Mouse (Mus musculus) telencephalon, adult 2 months (tissue): Measurements from ENCODE around the gene Fshr.
A peak's percentile ranks its signal among the peaks of the same experiment; 100 is the strongest.

Experiments used
- DNase-seq: peaks from one replicate; pipeline ENCODE4 v3.0.0-alpha.2; 2011; ENCODE audit warnings: low read depth, low spot score

The Fshr gene

DNA sequence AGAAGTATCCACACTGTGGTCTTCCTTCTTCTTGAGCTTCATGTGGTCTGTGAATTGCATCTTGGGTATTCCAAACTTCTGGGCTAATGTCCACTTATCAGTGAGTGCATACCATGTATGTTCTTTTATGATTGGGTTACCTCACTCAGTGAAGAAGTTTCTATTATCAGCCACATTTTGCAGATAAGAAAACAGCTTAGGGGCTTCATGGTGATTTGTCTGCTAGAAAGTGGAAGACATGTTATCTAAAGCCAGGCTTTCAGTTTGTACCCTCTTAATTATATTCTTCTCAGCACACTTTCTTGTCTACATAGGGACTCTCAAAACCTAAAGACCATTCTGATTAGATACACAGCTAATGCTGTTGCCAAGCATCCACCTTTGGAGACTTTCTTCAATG lies 165.8 kb downstream of the Fshr start:
- no peak for DNase-seq

DNA sequence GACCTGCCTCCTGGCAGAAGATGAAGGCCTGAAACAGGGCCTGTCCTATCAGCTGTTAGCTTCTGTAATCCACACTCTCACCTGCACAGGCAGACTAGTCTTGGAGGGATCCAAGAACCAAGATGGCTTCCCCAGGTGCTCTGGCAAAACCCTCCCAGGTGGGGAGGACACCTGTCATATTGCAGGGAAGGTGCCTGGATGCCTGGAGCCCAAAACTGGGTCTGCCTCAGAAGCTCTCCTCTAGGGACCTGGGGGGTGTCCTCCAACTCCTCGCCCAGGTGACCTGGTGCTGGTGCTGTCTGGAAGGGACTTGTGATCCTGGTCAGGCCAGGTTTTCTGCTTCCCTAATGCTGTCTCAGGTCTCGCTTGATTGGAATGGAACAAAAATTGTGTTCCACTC lies 167.5 kb downstream of the Fshr start:
- no peak for DNase-seq

DNA sequence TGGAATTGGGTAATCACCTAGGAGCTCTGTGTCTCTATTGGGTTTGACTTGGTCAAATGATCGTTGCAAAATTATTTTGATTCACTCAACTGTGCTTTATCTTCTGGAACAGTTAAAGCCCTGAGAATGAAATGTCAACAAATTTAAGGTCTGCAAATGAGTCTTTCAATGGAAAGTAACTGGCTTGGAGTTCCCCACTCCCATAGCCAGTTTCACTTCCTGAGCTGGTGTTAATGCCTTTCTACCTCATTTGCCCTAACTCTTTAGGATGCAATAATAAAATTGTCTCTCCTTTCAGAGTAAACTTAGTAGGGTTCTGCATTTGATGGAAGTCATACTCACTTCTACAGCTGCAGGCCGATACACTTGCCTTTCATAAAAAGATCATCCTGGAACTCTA lies 181.0 kb downstream of the Fshr start:
- DNase-seq = no peak

DNA sequence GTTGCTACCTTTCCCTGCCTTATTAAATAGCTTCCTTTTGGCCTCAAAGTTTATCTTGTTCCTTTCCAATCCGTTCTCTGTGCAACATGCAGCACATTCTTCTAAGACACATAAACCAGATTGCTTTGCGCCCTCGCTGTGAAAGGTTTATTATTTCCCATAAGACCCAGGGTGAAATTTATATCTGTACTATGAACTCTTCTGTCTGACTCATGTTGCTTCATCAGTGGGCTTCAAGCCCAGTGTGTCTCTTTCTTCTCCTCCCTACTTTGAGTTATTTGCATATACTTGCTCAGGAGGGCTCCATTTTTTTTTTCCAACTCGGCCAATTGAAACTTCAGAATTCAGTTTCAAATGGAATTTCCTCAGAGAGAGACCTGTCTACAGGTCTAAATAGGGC lies 183.5 kb downstream of the Fshr start:
- no peak for DNase-seq

DNA sequence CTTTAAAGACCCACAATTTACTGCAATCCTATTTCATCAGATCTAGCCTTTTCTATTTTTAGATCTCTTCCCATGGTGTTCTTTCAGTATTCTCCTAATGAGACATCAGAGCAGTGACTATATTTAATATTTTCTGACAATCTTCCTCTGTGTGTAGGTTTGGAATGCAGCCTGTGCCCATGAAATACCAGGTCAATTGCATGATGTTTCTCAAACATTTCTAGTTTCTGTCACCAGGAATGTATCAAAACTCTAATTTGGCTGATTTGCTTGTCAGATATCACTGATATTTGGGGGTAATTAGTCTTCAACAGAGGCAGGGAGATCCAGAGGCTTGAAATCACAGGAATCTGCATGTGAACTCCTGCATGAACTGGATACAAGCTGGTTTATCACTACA lies 186.8 kb downstream of the Fshr start:
- no peak for DNase-seq

DNA sequence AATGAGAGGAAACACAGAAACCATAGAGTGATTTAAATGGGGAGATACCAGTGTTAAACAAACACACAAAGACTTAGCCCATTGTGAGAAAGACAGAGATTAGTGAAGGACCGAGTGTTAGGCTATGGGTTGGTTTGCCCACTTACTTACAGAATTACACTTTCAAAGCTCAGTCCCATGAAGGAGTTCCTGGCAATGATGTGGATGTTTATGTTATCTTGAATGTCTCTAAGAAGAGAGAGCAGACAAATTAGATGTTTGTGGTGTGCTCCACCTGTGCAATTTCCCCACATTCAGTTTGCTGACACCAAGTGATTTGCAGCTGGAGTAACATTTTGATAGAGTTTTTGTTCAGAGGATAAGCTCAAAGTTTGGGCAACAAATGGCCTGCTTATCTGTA lies 191.4 kb downstream of the Fshr start:
- no peak for DNase-seq

DNA sequence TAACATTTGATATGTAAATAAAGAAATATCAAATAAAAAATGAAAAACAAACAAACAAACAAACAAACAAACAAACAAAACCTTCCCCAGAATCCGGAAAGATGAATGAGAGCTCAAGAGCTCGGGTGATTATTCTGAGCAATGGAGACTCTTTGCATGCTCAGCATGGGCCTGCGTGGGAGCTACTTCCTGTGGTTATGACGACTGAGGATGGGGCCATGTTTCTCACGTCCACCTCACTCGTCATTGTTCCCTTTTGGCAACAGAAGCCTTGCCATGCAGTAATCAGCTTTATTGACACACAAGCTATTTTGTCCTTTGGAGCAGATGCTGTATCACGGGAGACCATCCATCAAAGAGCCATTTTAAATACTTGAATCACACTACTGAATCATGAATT lies 191.8 kb downstream of the Fshr start:
- DNase-seq = no peak

DNA sequence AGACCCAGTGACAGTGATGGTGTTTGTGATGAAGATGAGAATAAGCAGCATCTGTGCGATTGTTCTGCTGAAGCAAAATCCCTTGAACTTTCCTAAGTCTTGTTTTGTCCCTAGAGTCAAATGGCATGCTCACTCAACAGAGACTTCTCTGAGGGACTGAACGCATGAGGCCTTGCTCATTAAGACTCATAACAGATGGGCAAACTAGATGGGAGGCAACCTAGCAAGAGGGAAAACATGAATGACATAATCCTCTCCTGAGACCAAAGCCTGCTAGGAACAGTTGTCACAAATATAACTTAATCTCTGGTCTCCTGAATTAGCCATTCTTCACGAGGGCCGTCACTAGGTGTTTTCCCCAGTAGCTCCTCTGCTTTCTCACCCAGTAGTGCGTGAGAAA lies 194.5 kb downstream of the Fshr start:
- DNase-seq = no peak

DNA sequence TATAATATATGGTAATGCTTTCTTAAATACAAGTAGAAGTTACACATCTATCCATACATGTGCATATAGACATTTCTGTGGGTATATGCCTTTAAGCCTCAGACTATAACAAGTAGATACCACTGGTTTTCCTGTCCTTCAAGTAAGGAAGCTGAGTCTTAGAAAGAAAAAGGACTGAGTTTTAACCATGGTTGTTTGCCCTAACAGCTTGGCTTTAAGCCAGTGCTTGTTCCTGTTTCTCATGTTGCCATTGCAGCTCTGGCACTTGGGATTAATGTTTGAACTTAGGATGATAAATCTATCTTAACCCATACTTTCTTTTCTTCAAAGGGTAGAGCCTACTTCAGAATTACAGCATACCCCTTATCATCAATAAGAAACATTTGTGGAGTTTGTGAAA lies 200.6 kb downstream of the Fshr start:
- DNase-seq = no peak

DNA sequence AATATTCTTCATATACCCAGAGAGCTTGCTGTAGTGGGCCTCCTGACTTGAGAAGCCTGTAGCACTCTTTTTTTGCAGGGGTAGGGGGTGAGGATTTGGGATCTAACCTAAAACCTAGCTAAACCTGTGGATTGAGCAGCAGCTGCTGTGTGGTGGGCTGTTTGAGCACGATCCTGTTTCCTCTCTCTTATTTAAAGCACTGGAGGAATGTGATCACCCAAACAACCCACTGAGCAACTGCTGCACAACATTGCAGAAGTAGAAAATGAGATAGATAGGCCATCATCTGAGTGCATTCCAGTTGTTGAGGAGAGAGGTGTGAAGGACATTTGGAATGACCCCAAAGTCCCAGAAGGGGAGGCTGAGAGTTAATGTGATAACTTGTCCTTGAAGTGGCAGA lies 202.2 kb downstream of the Fshr start:
- DNase-seq = no peak

DNA sequence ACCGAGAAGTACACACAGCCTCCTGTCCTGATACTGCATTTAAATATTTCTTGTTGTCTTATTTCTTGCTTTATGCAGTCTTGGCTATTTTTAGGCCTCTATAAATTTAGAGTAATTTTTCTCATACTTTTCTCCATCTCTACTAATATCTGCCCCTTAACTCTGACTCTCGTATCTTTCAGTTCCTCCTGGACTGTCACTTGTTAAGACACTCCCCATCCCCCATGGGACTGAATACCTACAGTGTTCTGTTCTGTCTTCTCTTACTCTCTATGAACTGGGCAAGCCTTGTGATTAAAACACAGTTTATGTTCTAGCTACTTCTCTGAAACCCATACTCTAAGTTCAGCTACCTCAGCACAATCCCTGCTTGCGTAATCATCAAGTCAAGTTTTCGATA lies 209.2 kb downstream of the Fshr start:
- DNase-seq = no peak

DNA sequence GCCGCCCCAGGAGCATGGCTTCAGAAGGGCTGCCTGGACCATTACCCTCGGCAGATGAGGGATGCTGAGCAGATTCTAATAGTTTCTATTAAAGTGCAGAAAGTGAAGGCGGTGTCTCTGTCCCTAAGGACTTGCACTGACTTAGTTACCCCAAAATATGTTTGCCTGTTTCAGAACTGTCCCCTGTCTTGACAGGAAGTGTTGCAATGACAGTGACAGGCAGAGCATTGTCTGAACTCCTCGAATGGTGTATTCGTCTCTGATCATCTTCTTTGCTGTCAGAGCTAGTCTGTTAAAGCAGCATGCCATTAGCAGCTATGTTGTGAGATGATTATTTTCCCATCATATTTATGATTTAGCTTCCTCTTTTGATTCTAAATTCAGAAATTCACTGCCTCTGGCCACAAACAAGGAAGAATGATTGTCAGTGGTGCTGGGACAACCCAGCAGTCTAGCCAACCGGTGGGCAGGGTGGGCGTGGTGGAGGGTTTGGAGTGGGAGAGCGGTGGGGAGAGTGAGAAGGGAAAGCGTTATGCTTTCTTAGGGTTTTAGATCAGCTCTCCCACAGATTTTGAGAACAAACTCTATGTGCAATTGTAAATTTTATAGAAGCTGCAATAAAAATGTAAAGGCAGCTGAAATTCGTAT lies 219.6 kb downstream of the Fshr start:
- DNase-seq = no peak

DNA sequence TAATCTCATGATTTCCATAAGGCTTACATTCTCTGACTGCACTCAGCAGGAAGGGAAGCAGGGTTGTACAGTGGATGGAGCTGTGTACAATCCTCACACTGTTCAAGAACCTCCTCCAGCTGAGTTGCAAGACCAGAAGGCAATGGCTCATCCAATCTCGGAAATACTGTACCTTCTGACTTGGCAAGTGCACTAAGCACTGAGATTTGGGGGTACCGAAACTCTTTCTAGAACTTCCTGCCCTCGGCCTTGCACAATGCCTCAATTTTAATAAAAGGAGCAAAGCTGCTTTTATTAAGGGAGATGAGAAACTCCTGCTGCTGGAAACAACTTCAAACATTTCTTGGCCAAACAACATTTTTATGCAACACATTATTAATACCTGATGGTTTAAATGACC lies 225.9 kb downstream of the Fshr start:
- DNase-seq = no peak

DNA sequence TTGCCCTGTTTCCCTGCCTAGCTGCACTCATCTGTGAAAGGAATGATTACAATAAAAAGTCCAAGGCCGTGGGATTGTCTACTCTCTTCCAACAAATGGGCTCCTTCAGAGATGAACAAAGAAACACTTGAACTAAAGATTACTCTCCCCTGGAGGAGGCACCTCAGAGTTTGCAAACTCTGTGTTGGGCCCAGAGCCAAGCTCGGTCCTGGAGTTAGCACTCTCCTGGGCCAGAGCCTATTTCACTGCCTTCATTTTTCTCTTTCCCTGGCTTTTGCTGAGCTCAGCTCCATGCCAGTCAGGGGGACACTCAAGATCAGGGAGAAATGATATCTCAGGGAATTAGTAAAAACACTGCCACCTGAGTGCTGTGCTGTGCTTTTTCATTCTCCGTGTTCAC lies 234.4 kb downstream of the Fshr start:
- no peak for DNase-seq

DNA sequence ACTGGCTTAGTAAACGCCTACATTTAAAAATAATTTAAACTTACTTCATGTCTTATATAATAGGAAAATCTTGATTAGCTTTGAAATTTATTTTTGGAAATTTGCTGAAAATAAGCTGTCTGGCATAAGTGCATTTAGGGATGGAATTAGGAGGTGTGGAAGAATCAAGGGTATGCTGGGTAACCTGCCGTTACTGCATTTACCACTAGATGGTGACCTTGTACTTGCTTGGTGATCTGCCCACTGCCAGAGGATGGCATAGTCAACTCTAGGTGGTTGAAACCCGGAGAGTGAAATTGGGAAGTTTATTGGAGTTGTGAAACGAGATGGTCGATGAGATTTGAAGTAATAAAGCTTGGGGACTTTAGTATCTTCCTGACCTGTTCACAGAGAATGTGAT lies 246.5 kb downstream of the Fshr start:
- peak; percentile 59 for DNase-seq

DNA sequence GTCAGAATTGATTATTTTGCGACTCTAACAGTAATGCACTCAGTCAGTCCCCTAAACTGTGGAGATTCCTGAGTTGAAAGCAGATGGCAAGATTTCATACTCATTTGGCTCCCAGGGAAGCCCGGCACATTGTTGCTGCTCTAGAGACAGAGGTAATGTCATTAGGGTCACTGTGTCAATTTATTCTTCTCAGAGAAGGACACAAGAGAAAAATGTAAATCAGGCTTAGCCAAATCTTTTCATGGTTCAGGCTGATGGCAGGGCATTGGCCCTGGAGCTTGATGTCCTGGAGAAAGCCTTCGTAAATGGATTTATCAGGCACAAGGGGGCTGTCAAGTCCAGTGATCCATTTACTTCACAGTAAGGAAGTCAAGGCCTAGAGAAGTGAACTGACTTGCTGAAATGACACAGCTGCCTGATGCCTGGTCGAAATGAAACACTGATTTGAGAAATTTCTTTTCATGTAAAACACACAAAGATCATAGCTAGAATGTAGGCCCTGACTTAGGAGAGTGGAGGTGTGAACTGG lies 262.3 kb downstream of the Fshr start:
- DNase-seq = no peak

DNA sequence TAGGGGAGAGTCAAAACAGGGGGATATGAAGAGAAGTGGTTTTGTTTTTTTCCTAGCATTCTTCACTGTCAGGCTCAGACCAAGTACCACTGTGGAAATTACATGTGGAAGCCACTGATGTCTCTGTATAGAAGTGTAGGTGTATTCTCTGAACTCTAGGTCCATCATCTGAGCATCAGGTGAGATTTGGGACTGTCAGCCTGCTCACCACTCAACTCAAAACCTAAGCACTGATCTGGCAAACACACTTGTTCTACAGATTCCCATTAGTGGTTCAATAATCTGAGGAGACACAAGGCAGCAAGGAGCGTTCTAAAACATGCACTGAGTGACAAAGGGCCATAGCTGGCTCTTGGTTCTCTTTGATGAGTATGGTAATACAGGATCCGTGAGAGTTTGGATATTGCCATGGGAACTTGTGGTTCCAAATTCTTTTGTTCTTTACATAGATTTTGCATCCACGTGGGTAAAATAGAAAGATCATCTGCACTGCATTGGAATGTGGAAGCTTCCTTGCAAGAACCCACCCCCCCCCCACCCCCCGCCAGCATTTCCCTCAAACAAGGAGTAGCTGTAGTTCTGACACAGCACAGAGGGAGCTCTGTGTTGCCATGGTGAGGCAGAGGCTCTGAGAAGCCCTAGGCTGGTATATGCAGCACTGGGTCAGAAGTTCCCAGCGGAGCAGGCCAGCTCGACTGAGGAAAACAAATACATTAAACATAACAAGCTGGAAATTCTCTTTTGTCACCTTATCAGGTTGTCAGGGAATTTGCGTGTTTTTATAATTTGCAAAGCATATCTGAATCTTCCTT lies 262.9 kb downstream of the Fshr start:
- peak; percentile 41 for DNase-seq

DNA sequence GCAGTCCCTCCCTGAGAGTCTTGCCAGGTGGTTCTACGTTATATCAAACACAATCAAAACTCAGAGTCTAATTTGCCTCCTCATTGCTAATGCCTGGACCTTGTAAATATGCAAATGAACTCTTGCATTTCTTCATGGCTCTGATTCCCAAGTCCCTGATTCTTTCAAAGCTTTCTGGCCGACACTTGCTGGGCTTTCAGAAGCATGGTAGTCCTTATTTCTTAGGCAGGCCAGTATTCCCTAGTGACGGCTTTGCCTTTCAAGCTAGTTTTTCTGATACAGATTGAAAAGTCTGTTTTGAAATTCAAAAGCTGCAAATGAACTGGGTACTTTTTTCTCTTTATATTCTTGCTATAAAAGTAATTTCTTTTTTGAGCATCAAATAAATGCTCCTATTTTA lies 263.5 kb downstream of the Fshr start:
- DNase-seq = no peak
